Mouse (Mus musculus) kidney, embryonic 14.5 days (tissue): ENCODE data around the gene Rala. TPM values are rescaled to one million over a fixed set of nuclear protein-coding genes. Genes with fewer than 3 reads are reported as not detected.

ENCODE experiments used
- ATAC-seq: fragments of 200-750 bp; cut with Nextera tagmentation; 2 replicates; pipeline ENCODE4 v1.8.0; 2017; ENCODE audit warnings: moderate number of reproducible peaks, mild to moderate bottlenecking, moderate TSS enrichment, moderate library complexity; ENCODE audit not compliant: low FRiP score, low TSS enrichment
- H3K27ac ChIP-seq: fragments of 300-500 bp; sonication (generic); 2 replicates; pipeline ENCODE4 v1.5.1; 2014; ENCODE audit warnings: low read depth, mild to moderate bottlenecking, low read length, moderate library complexity, mixed read lengths
- H3K27me3 ChIP-seq: fragments of 300-500 bp; sonication (generic); 2 replicates; pipeline ENCODE4 v1.6.1; 2014; ENCODE audit warnings: mild to moderate bottlenecking, low read length; ENCODE audit not compliant: control insufficient read depth, insufficient read depth
- H3K36me3 ChIP-seq: fragments of 300-500 bp; sonication (generic); 2 replicates; pipeline ENCODE4 v1.6.1; 2014; ENCODE audit warnings: low read length, mixed read lengths; ENCODE audit not compliant: control insufficient read depth, insufficient read depth
- H3K4me1 ChIP-seq: fragments of 300-500 bp; sonication (generic); 2 replicates; pipeline ENCODE4 v1.6.1; 2014; ENCODE audit warnings: low read length, mixed read lengths; ENCODE audit not compliant: control insufficient read depth, insufficient read depth
- H3K4me2 ChIP-seq: fragments of 300-500 bp; sonication (generic); replicated peaks from 2 replicates; pipeline ENCODE4 v1.6.1; 2014; ENCODE audit warnings: low read depth, mild to moderate bottlenecking, low read length
- H3K4me3 ChIP-seq: fragments of 300-500 bp; sonication (generic); 2 replicates; pipeline ENCODE4 v1.5.1; 2014; ENCODE audit warnings: mild to moderate bottlenecking, low read length
- H3K9ac ChIP-seq: fragments of 300-500 bp; sonication (generic); 2 replicates; pipeline ENCODE4 v1.6.1; 2014; ENCODE audit warnings: low read depth, mild to moderate bottlenecking, low read length, moderate library complexity
- H3K9me3 ChIP-seq: fragments of 300-500 bp; sonication (generic); 2 replicates; pipeline ENCODE4 v1.6.1; 2016; ENCODE audit warnings: low read length; ENCODE audit not compliant: control insufficient read depth
- WGBS: fragments of 180-500 bp; shearing (Covaris S2); extraction: QIAGEN DNeasy Blood & Tissue Kit; methylation state at CpG from one replicate; pipeline ENCODE4 v1.1.7; 2014; 5-methylcytosine and 5-hydroxymethylcytosine counted together
- polyA plus RNA-seq: library from polyadenylated mRNA; unstranded; fragments of >200 nt; fragmentation: Nextera tagmentation; extraction: Ambion mirVana; gene quantifications from 2 replicates; pipeline ENCODE4 v1.2.1, GENCODE M21; 2014

Rala gene
- 96.9 and 141 TPM in 2 replicates for polyA plus RNA-seq

DNA sequence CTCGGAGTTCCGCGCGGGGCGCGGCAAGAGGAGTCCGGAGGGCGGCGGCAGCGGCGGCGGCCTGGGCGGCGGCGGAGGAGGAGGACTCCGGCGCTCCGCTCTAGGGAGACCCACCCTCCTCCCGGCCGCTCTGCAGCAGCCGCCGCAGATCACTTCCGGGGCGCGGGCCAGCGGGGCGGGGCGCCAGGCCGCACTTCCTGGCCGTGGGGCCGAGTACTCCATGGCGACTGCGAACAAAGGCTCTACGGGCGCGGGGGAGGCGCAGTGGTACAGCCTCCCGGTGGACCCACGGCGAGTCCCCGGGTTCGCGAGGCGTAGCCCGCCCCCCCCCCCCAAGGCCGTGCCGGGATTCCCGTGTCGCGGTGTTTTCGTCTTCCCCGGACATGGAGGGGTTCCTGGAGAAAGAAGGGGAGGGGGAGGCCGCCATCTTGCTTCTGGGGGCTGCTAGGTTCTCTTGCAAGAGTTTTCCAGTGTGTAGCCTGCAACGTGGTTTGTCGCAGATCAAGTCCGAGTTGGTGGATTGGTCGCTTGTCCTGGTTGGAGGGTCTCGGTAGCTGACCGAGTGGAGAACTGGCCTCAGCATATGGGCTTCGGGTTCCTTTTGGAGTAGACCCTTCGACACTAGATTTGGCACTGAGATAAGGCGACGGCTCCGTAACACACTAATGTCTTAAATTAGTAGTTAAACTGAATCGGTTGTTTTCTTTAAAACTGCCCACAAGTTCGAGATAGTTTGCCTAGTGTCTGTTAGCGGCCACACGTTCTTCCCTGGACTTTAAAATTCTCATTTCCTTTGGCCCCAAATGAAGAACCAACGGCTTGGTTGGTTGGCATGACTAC, at the start of gene Rala:
Rala (minus strand) TSS at position 162 of the 840 bp plus-strand sequence.
- ATAC-seq = peak; percentile 100
- Histone ChIP-seq H3K27ac (peak within 1 kb of the TSS; percentile 92), H3K9ac (peak within 1 kb of the TSS; percentile 92), H3K4me2 (peak within 1 kb of the TSS; percentile 63), H3K27me3 (no peaks in the 10 kb centered on the region), H3K4me1 (peaks cover 3% of the 10 kb centered on the region; the same call in 1 of the 2 replicates), H3K9me3 (no peaks in the 10 kb centered on the region), H3K36me3 (no peaks in the 10 kb centered on the region), H3K4me3 (peak within 1 kb of the TSS; percentile 91)
- 9% methylated on average over 57 of the region's 69 CpGs for WGBS

DNA sequence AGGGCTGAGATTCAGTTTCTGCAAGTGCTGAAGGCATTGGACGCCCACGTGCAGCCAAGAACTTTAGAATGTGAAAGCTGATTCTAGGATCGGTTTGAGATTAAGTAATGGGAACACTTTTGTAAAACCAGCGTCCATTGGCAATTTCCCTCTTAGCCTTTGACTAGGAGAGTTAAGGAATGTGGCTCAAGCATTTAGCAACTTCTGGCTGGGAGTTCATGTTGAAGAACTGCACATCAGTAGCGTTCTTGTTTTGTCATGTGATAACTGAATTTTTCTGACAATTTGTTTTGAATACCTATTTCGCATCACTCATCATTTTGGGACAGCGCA, 49.4 kb upstream of the Rala start:
- whole genome bisulfite sequencing = 36% methylated on average over 7 of the region's 7 CpGs
- Histone ChIP-seq H3K27me3 (no peaks in the 10 kb centered on the region), H3K36me3 (peaks cover 3% of the 10 kb centered on the region; the same call in 1 of the 2 replicates), H3K27ac (no peak overlapping the region), H3K4me2 (peak overlapping the region; percentile 73), H3K4me1 (peaks cover 4% of the 10 kb centered on the region; the same call in 1 of the 2 replicates), H3K9ac (no peak overlapping the region), H3K4me3 (peak overlapping the region; percentile 61), H3K9me3 (no peaks in the 10 kb centered on the region)
- ATAC-seq = no peak; the same call in 1 of the 2 replicates

GRCm38 (mm10) chr13:17992697-17993514, 48.9 kb upstream of the Rala start, which contains the start of gene Yae1d1:
Gene Yae1d1 (minus strand): TSS chr13:17993349.
- WGBS = under 1% methylated on average over 54 of the region's 54 CpGs
- H3K27me3 ChIP-seq = no peaks in the 10 kb centered on the region
- H3K4me1 ChIP-seq = peaks cover 4% of the 10 kb centered on the region; the same call in 1 of the 2 replicates
- H3K9ac ChIP-seq = peak within 1 kb of the TSS; percentile 84
- peak; percentile 99 for ATAC-seq
- H3K9me3 ChIP-seq = no peaks in the 10 kb centered on the region
- peaks cover 3% of the 10 kb centered on the region; the same call in 1 of the 2 replicates for H3K36me3 ChIP-seq
- H3K4me3 ChIP-seq = peak within 1 kb of the TSS; percentile 61
- H3K27ac ChIP-seq = peak within 1 kb of the TSS; percentile 83; the same call in 1 of the 2 replicates
- peak within 1 kb of the TSS; percentile 73 for H3K4me2 ChIP-seq

- 66% methylated on average over 4 of the region's 4 CpGs for WGBS
- peaks cover 4% of the 10 kb centered on the region; the same call in 1 of the 2 replicates for H3K4me1 ChIP-seq
- peak overlapping the region; percentile 61 for H3K4me3 ChIP-seq
- peak overlapping the region; percentile 73 for H3K4me2 ChIP-seq
- peaks cover 12% of the 10 kb centered on the region; the same call in 1 of the 2 replicates for H3K36me3 ChIP-seq
- no peaks in the 10 kb centered on the region for H3K27me3 ChIP-seq
- ATAC-seq = no peak
- no peak overlapping the region for H3K27ac ChIP-seq
- H3K9me3 ChIP-seq = no peaks in the 10 kb centered on the region
- H3K9ac ChIP-seq = peak overlapping the region; percentile 84; the same call in 1 of the 2 replicates
Observed at GRCm38 (mm10) chr13:17992009-17992408, 48.0 kb upstream of the Rala start.

DNA sequence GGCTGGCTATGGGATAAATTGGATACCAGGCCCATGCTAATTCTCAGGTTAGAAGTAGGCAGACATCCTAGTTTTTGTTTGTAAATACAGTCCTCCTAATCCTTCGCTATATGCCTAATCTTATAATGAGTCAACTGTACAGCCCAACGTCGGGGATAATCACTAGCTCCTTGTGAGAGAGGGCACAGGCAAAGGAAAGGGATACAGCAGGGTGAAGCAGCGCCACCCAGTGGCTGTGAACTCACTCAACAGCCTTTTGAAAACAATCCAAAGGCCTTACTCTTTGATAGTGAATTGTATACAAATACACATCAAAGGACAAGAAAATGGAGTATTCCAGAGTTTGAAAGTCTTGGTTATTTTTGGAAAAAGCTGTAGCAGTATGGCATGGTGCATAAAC, 39.2 kb upstream of the Rala start:
- peaks cover 39% of the 10 kb centered on the region for H3K36me3 ChIP-seq
- no peak for ATAC-seq
- 64% methylated on average over 4 of the region's 4 CpGs for WGBS

DNA sequence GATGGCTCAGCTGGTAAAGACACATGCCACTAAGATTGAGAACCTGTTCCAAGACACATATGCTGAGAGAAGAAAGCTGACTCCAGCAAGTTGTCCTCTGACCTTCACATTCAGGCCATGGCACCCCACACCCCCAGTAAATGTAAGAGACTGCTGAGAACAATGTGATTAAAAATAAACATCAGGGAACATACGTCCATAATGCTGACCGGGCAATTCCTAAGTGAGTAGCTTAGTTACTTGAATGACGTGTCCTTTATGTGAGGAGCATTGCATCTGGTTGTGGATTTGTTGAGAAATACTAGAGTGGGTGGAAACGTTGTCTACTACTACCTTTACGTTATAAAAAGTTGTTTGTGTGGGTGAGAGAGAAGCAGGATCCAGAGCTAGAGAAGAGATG, 38.6 kb upstream of the Rala start:
- Histone ChIP-seq H3K4me3 (no peak overlapping the region), H3K27ac (no peak overlapping the region), H3K27me3 (no peaks in the 10 kb centered on the region), H3K9ac (no peak overlapping the region), H3K4me2 (no peak overlapping the region), H3K4me1 (no peaks in the 10 kb centered on the region), H3K36me3 (peaks cover 37% of the 10 kb centered on the region), H3K9me3 (no peaks in the 10 kb centered on the region; the same call in 1 of the 2 replicates)
- WGBS = 83% methylated on average over 5 of the region's 5 CpGs
- ATAC-seq = no peak

More for the DNA sequence above, 39.2 kb upstream of the Rala start:
- Histone ChIP-seq H3K4me2 (no peak overlapping the region), H3K27me3 (no peaks in the 10 kb centered on the region), H3K9ac (no peak overlapping the region), H3K9me3 (no peaks in the 10 kb centered on the region; the same call in 1 of the 2 replicates), H3K4me1 (no peaks in the 10 kb centered on the region), H3K27ac (no peak overlapping the region), H3K4me3 (no peak overlapping the region)

- H3K4me1 ChIP-seq = no peaks in the 10 kb centered on the region
- H3K4me3 ChIP-seq = no peak overlapping the region
- no peaks in the 10 kb centered on the region for H3K36me3 ChIP-seq
- no peaks in the 10 kb centered on the region for H3K27me3 ChIP-seq
- H3K9ac ChIP-seq = no peak overlapping the region
- ATAC-seq = no peak
- no peaks in the 10 kb centered on the region; the same call in 1 of the 2 replicates for H3K9me3 ChIP-seq
- H3K4me2 ChIP-seq = no peak overlapping the region
- 78% methylated on average over 8 of the region's 8 CpGs for WGBS
- no peak overlapping the region for H3K27ac ChIP-seq
Observed at GRCm38 (mm10) chr13:17976854-17977739, 33.1 kb upstream of the Rala start.

- Histone ChIP-seq H3K27me3 (no peaks in the 10 kb centered on the region), H3K36me3 (no peaks in the 10 kb centered on the region), H3K9me3 (no peaks in the 10 kb centered on the region; the same call in 1 of the 2 replicates), H3K4me1 (no peaks in the 10 kb centered on the region), H3K27ac (no peak overlapping the region), H3K9ac (no peak overlapping the region), H3K4me3 (no peak overlapping the region), H3K4me2 (no peak overlapping the region)
- ATAC-seq = no peak
- 23% methylated on average over 2 of the region's 2 CpGs for WGBS
Observed at GRCm38 (mm10) chr13:17975891-17976290, 31.9 kb upstream of the Rala start.
